Mouse (Mus musculus): Measurements from ENCODE around the gene Mad1l1.

Mad1l1 gene

DNA sequence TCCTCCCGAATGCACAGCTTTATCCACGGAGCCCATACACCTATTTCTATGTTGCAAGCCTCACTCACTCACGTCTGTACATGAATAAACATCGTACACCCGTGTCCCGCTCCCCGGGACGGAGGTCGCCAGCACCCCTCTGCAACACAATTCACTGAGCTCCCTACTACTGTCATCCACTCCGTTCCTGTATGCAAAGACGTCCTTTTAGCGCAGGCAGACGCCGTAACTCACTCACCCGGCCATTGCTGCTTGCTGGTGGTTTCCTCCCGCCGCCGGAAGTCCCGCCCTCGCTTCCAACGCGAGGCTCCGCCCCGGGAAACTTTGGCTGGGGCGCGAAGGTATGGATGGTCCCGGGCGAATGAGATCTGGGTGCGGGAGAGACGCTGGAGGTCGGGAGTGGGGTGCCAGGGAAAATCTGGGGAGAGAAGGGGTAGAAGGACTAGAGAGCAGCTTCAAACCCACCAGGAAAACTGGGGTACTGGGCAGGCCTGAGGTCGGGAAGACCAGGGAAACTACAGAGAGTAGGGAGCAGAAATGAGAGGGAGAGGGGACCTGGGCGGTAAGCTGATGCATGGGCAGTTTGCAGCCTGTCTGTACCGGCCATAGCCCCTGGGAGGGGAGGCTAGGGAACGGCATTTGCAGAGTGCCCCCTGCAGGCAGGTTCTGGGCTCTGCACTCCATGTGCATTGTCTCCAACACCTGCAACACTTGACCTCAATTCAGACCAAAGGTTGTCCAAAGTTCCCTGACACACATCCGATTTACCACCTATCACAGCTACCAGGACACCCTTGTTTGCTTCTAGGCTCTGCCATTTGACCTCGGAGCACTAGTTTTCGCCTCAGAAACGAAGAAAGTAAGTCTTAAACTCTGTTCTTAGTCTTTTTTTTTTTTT lies 10.5 kb upstream of the Mad1l1 start, which contains the start of gene Mrm2:
Mrm2 (minus strand) TSS at position 284 of the 898 bp plus-strand sequence.
- in situ Hi-C loops (cut with MboI; ENCODE audit: low sequenced_read_pairs), result no loop called here

DNA sequence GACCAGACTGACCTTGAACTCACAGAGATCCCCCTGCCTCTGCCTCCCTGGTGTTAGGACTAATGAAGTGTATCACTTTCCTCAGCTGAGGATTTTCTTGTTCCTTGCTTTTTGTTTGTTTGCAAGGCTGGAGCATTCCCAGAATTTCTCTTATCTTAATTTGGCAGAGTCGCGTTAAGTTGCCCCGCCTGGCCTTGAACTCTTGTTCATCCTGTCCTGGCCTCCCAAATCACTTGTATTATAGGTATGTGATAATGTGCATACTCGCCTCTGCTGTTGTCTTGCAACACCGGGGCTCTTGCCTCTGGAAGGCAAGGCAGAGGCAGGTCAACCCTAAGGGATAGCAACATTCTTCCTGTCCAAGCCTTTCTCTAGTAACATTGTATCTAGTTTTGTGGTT lies 2.7 kb upstream of the Mad1l1 start:
- in situ Hi-C loops (cut with MboI; ENCODE audit: low sequenced_read_pairs), result no loop called here

DNA sequence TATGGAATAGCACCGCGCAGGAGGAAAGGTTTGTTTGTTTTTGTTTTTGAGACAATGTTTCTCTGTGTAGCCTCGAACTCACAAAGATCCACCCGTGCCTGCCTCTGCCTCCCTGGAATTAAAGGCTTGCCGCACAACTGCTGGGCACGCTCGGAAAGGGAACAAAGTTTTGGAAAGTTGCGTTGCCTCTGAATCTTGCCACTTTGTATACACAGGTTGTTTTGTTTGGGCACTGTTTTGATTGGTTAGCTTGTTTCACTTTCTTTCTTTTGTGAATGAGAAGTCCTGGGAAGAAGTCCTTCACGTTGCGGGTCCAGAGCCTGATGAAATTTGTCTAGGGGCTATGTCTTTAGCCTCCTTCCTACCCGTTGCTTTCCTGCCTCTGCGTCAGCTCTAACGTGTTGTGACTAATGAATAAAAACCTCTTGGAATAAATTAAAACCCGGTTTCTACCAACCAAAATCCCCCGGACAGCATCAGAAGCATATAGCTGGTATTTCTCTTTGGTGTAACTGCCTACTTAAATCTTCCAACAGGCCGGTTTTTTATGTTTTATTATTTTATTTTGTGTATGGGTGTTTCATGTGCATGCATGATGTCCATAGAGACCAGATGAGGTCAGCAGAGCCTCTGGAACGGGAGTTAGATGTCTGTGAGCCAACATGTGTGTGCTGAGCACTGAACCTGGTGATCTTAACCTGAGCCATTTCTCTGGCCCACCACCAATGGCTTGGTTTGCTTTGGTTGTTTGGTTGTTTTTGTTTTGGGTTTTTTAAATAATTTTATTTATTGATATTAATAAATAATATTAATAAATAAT lies 614 bp upstream of the Mad1l1 start:
- in situ Hi-C loops (cut with MboI; ENCODE audit: low sequenced_read_pairs), result no loop called here

GRCm38 (mm10) chr5:140316716-140317115 lies 4.6 kb downstream of the Mad1l1 start:
- in situ Hi-C loops (cut with MboI; ENCODE audit: low sequenced_read_pairs), result no loop called here

DNA sequence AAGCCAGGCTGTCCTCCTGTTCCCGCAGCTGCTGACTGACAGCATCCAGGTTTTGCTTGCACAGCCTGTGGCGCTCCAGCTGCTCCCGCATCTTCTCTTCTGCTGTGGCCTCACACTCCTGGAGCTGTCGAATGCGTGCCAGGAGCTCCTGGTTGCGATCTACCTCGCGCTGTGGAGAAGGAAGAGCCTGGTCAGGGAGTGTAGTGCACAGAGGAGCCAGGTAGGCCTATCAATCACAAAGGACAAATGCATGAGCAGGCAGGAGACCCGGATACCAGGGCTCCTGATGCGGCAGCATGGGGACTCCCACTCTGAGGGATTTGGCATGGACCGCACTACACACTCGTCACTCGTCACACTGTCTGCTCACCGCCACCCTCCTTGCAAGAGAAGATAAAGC lies 13.8 kb downstream of the Mad1l1 start:
- in situ Hi-C loops (cut with MboI; ENCODE audit: low sequenced_read_pairs), result no loop called here

DNA sequence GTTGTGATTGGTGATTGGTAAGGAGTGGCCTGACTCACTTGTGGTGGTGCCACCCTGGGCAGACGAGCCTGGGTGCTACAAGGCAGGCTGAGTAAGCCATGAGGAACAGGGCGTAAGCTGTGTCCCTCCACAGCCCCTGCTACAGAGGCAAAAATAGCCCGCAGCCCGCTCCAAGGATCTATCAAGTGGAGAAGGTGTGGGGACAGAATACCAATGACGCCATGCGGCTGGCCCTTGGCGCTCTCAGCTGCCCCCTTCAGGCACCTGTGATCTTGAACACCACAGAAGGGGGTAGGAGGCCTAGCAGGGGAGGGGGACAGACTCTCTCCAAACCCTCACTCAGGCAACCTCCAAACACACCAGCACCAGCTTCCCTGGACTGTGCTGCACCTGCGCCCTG lies 15.3 kb downstream of the Mad1l1 start:
- in situ Hi-C loops (cut with MboI; ENCODE audit: low sequenced_read_pairs), result no loop called here

DNA sequence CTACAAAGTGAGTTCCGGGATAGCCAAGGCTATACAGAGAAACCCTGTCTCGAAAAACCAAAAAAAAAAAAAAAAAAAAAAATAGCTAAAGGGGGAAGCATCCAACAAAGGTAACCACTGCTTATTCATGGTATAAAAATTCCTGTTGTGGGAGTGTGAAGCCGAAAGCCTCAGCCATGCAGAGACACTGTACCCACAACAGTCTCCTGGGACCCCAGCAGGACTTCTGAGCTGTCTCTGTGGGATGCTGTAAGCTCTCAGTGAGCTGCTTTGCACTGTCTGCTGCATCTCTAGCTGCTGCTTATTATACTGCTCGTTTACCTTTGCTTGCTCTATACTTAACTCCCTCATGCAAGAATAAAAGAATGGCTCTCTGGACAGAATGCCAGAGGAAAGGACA lies 23.1 kb downstream of the Mad1l1 start:
- in situ Hi-C loops (cut with MboI; ENCODE audit: low sequenced_read_pairs), result loop anchor here (10.0 kb wide), 1 partner anchor 453 kb away; no protein-coding TSS in a partner anchor

- in situ Hi-C loops (cut with MboI; ENCODE audit: low sequenced_read_pairs), result loop anchor here (10.0 kb wide), 1 partner anchor 447 kb away; no protein-coding TSS in a partner anchor
These were observed 29.2 kb downstream of the Mad1l1 start for GRCm38 (mm10) chr5:140292152-140292551.

DNA sequence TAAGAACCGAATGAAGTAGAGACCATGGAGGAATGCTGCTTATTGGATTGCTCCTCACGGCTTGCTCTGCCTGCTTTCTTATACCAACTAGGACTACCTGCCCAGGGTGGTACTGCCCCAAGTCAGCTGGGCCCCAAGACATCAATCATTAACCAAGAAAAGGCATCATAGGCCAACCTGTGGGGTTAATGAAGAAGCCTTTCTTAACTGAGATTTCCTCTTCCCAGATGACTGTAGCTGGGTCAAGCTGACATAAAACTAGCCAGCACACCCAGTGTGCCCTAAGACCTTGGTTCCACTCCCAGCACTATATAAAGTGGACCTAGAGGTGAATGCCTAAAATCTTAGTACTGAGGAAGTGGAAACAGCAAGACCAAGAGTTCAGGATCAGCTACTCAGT lies 32.2 kb downstream of the Mad1l1 start:
- in situ Hi-C loops (cut with MboI; ENCODE audit: low sequenced_read_pairs), result no loop called here

DNA sequence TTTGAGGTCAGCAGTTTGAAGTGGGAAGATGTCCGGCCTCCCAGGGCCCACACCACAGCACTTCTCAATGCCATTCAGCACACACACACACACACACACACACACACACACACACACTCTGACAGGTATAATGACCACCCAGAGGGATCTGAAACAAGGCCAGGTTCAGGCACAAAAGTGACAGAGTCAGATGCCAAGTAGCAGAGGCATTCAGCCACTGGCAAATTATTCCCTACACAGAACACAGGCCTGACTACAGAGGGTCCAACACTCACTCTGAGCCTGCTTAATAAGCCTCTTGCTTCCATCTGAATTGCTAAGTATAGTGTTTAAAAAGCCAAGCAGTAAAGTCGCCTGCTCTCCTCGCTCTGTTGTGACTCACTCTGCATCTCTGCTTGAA lies 33.1 kb downstream of the Mad1l1 start:
- in situ Hi-C loops (cut with MboI; ENCODE audit: low sequenced_read_pairs), result no loop called here

DNA sequence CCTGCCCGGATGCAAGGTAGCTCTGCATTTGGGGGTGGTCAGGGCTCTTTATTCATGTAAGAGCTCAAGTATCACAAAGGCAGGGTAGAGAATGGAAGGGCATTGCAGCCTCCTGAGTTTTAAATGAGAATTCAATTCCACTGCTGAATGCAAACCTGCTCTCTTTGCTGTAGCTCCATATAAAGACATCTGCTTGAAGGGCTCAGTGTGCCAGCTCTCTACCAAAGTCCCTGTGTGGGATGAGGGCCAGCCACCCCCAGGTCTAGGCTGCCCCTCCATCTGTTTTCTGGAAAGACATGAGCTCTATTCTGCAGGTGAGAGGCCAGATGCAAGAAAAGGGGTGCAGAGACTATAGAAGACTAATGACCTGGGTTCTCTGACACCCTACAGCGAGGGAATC lies 36.6 kb downstream of the Mad1l1 start:
- in situ Hi-C loops (cut with MboI; ENCODE audit: low sequenced_read_pairs), result no loop called here

DNA sequence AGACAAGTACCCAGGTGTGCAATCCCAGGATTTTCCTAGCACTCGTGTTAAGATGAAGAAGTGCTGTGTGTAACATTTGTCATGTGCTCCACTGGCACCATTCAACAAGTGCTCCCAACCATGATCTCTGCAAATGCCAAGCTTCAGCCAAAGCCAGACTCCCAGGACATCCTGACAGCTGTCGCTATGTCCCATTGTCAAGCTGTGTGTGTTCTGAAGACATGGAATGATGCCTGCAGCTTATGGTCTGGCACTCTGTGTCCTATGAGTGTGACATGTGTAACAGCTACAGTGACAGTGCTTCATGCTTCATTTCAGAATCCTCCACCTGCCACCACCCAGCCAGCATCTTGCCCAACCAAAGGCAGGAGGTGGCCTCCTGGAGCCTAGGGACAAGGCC lies 37.3 kb downstream of the Mad1l1 start:
- in situ Hi-C loops (cut with MboI; ENCODE audit: low sequenced_read_pairs), result no loop called here

DNA sequence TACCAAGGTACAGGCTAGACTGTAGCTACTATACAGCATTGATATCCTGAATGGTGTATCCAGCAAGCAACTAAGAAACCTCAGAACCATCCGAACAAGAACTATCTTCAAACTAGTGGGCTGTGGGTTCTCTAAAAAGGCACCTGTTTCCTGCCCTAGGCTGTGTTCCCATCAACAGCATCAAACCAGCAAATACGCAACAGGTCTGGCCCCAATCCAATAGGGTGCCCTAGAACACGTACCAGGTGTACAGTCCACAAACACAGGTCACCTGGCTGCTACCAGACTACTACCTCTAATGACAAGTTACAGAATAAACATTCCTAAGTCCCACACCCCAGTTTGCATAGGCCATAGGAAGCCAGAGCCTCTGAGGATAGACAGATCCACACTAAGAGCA lies 38.5 kb downstream of the Mad1l1 start:
- in situ Hi-C loops (cut with MboI; ENCODE audit: low sequenced_read_pairs), result no loop called here

- in situ Hi-C loops (cut with MboI; ENCODE audit: low sequenced_read_pairs), result no loop called here
These were observed 39.0 kb downstream of the Mad1l1 start for GRCm38 (mm10) chr5:140282376-140282775.

DNA sequence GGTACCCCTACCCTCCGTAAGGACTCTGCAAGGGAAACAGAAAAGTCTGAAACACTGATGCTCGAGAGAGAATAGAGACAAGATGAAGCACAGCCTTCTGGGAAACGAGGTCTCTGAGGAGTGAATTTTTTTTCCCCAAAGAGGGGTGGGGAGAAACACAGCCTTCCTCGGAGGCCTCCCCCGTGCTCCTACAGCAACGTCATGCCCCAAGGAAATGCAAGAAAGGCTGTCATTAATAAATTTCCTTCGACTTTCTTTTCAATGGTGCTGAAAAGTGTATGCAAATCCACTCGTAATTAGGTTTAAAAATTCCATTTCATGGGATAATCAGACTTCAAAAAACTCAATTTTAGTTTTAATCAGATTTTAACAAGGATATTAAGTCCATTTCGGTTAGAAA lies 41.1 kb downstream of the Mad1l1 start:
- in situ Hi-C loops (cut with MboI; ENCODE audit: low sequenced_read_pairs), result no loop called here

GRCm38 (mm10) chr5:140276779-140277178 lies 44.6 kb downstream of the Mad1l1 start:
- in situ Hi-C loops (cut with MboI; ENCODE audit: low sequenced_read_pairs), result no loop called here

- in situ Hi-C loops (cut with MboI; ENCODE audit: low sequenced_read_pairs), result no loop called here
These were observed 50.2 kb downstream of the Mad1l1 start for GRCm38 (mm10) chr5:140270976-140271685.

GRCm38 (mm10) chr5:140268396-140268795 lies 53.0 kb downstream of the Mad1l1 start:
- in situ Hi-C loops (cut with MboI; ENCODE audit: low sequenced_read_pairs), result no loop called here

GRCm38 (mm10) chr5:140267061-140267460 lies 54.3 kb downstream of the Mad1l1 start:
- in situ Hi-C loops (cut with MboI; ENCODE audit: low sequenced_read_pairs), result no loop called here

DNA sequence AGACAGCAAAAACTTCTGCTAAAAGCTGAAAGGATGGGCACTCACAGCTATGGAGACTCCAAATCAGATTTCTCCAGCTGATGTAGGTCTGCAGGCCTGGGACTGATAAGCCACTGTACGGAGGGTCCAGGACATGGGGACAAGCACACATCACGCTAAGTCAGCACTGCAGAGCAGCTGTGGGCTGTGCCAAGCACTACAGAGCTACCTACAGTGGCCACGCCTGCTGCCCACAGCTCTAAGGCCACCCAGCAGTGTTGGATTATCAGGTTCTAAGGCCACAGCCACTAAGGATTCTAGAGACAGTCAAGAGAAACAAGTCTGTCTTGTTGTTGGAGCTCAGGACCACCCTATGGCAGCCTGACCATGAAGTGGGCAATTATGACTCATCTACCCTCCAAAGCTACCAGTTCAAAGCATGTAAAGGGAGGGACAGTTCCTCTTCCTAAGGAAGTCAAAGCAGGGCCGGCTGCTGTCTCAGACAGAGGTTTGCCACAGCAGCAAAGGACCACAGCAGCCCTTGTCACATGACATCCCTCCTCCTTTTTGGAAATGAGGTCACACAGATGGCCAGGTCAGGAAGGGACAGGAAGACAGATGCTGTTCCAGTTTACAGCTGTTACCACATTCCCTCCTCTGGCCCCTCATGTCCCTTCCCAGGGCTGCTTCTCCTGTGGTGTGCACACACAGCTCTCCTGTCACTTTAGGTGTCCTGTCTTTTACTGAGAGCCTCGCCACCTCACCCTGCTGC lies 56.4 kb downstream of the Mad1l1 start:
- in situ Hi-C loops (cut with MboI; ENCODE audit: low sequenced_read_pairs), result no loop called here
